Mouse (Mus musculus): ENCODE results near the gene Spsb1.

Gene Spsb1

DNA sequence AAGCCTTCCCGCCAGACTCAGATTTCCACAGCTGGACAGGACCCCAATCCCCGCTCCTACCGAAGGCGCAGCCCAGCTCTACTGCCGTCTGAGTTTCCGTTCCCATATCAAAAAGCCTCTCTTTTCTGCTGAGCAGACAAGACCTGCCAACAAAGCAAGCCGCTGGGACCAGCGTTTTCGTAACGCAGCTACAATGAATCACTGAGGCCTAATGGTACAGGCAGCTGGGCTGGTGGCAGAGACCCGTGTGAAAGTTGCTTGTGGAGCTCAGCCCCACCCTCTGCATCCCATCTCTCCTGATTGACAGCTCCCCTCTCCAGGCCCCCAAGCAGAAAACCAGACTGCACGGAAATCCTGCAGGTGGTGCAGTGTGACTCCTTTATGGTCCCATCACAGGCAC is 34.0 kb downstream of the Spsb1 start:
- no peak for TF ChIP-seq GATA4 (IDR thresholded peaks at IDR 0.05; ENCODE audit: insufficient replicate concordance, low read length)

DNA sequence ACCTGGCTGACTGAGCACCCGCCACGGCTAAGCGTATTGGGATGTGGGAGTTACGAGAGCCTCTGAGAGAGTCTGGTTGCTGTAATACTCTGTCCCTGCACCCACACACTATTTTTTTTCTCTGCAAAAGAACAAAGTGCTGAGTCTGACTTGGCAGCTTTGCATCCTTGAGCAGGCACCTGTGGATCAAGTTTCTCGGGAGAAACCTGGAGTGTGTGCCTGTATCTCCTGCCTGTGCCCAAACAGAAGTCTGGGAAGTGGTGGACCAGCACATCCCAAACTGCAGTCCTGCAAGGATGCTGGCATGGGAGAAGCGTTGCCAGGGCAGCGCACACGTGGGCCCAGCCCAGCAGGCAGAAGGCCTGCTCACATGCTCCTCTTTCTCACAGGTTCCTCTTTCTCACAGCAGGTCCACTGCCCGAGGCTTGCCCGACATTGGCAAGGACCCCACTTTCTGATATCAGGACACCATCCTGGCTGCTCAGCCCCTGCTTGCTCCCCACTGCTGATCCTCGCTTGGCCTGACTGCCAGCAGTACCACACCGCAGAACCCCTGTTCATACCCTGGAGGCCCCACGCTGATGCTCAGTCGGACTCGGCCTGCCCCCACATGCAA is 36.3 kb downstream of the Spsb1 start:
- TF ChIP-seq GATA4 (IDR thresholded peaks at IDR 0.05; ENCODE audit: insufficient replicate concordance, low read length) = no peak

GRCm38 (mm10) chr4:149916831-149917230 is 38.0 kb downstream of the Spsb1 start:
- TF ChIP-seq GATA4 (IDR thresholded peaks at IDR 0.05; ENCODE audit: insufficient replicate concordance, low read length) = no peak

- no peak for TF ChIP-seq GATA4 (IDR thresholded peaks at IDR 0.05; ENCODE audit: insufficient replicate concordance, low read length)
Observed at GRCm38 (mm10) chr4:149913709-149914370, 41.0 kb downstream of the Spsb1 start.

DNA sequence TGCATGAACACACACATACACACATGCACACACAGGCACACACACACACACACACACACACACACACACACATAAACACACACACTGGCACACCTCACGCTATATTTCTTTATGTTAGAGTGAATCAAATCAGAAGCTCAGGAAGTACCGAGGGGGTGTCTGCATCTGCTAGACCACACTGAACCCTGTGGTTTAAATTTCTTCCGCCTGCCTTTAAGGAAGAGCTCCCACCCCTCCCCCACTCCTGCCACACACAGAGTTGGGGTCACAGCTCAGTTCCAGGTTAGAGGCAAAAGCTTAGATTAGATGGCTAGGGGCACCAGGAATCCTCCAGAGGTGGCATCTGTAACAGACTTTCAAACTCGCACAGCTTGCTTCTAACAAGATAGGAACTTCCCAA is 42.4 kb downstream of the Spsb1 start:
- no peak for TF ChIP-seq GATA4 (IDR thresholded peaks at IDR 0.05; ENCODE audit: insufficient replicate concordance, low read length)

DNA sequence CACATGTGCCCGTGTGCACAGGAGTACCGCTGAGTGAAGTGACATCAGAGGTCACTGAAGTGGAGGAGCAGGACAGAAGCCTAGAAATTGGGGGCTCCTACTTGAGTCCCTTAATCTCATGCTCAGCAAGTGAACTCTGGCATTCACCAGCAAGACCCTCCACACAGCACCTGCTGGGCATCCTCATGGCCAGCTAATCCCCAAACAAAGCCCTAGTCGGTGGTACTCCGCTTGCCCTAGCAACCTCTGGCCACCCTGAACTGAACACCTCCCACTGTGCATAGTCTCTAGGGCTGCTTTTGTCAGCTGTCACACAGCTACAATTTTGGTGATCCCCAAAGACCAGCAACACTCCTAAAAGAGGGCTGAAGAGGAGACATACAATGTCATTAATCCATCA is 44.3 kb downstream of the Spsb1 start:
- TF ChIP-seq GATA4 (IDR thresholded peaks at IDR 0.05; ENCODE audit: insufficient replicate concordance, low read length) = no peak

DNA sequence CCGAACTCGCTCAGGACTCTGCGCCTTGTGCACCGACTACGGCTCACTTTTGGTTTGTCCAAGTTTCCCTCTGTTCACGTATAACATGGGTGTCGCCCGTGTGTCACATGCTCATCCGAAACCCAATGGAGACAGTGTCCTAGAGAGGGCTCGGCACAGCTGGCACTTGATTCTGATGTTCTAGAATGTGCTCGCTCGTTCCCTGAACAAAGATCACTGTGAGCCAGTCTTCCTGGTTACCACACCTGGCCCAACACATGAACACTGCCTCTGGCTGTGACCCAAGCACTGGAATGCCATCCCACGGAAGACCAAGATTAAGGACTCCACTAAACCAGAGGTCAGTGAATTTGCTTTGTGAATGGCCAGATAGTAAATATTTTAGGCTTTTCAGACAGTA is 45.3 kb downstream of the Spsb1 start:
- TF ChIP-seq GATA4 (IDR thresholded peaks at IDR 0.05; ENCODE audit: insufficient replicate concordance, low read length) = no peak

GRCm38 (mm10) chr4:149908923-149909322 is 45.9 kb downstream of the Spsb1 start:
- TF ChIP-seq GATA4 (IDR thresholded peaks at IDR 0.05; ENCODE audit: insufficient replicate concordance, low read length) = no peak

DNA sequence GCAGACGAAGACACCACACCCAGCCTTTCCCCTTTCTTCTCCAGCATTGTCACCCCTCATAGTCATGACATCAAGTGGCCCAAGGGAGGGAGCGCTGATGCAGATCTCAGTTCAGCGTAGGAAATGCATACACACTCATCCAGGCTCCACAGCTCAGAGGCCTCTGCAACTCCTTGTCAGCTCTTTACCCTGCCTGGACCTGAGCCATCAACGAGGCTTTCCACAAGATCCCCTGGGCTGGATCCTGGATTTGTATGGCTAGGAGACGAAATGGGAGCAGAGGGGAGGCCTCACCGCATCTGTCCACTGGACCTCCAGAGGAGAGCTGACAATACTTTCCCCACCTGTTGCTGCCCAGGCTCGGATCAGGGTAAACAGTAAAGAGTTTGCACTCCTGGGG is 47.2 kb downstream of the Spsb1 start:
- no peak for TF ChIP-seq GATA4 (IDR thresholded peaks at IDR 0.05; ENCODE audit: insufficient replicate concordance, low read length)

GRCm38 (mm10) chr4:149906921-149907320 is 47.9 kb downstream of the Spsb1 start:
- no peak for TF ChIP-seq GATA4 (IDR thresholded peaks at IDR 0.05; ENCODE audit: insufficient replicate concordance, low read length)

DNA sequence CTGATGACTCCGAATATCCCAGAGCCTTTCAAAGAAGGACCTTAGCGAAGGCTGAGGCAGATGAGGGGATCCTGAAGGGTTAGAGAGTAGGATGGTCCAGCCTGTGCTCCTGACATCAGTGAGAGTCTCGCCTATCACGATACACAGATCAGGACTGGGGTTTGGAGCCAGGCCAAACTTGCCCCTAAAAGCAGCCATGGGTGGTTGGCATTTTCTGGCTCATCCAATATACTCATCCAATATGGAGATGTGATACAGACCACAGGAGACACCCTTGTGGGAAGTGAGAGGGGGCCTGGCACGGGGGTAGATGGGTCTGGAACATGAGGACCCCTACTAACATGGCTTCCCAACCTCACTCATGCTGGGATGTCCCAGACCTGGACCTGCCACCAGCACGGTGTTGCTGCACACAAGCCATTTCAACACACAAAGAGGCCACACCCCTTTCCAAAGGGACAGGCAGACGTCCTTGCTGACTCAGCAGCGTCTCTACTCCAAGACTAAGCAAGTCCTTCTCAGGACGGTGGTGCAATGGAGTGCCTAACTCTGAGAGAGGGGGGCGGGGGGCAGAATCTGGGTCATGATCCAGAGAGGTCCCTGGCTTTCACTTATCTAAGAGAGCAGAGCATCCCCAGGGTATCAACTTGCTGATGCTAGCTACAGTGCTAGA is 49.4 kb downstream of the Spsb1 start:
- no peak for TF ChIP-seq GATA4 (IDR thresholded peaks at IDR 0.05; ENCODE audit: insufficient replicate concordance, low read length)

GRCm38 (mm10) chr4:149903026-149903425 is 51.8 kb downstream of the Spsb1 start:
- TF ChIP-seq GATA4 (IDR thresholded peaks at IDR 0.05; ENCODE audit: insufficient replicate concordance, low read length) = peak; percentile 50; the same call in 1 of the 2 replicates

- TF ChIP-seq GATA4 (IDR thresholded peaks at IDR 0.05; ENCODE audit: insufficient replicate concordance, low read length) = no peak
Observed at GRCm38 (mm10) chr4:149901349-149901782, 53.5 kb downstream of the Spsb1 start.

GRCm38 (mm10) chr4:149897661-149898260 is 57.1 kb downstream of the Spsb1 start:
- no peak for TF ChIP-seq GATA4 (IDR thresholded peaks at IDR 0.05; ENCODE audit: insufficient replicate concordance, low read length)

GRCm38 (mm10) chr4:149896024-149896538 is 58.8 kb downstream of the Spsb1 start:
- no peak for TF ChIP-seq GATA4 (IDR thresholded peaks at IDR 0.05; ENCODE audit: insufficient replicate concordance, low read length)

DNA sequence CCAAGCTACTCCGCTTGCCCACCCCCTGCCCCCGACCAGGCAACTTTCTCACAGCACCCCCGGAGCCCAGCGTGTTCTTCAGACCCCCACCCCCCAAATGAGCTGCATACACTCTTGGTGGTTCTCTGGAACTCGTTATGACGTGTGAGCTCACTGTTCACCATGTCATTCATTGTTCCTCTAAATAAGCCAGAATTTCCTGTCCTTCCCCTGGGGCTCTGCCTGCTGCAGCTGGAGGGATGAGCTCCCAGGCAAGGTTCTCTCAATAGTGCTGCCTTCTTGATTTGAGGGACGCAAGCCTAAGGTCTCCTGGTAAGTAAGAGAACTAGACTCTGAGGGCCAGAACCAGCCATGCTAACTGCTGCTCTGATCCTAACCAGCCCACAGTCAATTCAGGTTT is 59.6 kb downstream of the Spsb1 start:
- TF ChIP-seq GATA4 (IDR thresholded peaks at IDR 0.05; ENCODE audit: insufficient replicate concordance, low read length) = no peak
